Mouse (Mus musculus) megakaryocyte, embryonic 14.5 days (primary cell): ENCODE data around the gene Tmigd1. TPM values are rescaled to one million over a fixed set of nuclear protein-coding genes. Genes with fewer than 3 reads are reported as not detected.
"Not testable (repeated sequence)": the region's sequence is repeated elsewhere in the genome, so short reads cannot be mapped to it uniquely, and the experiment has no call there.

Experiments
- H3K27me3 ChIP-seq: replicated peaks from 2 replicates; pipeline ENCODE3; 2012; ENCODE audit warnings: inconsistent platforms
- H3K36me3 ChIP-seq: replicated peaks from 2 replicates; pipeline ENCODE3; 2012; ENCODE audit warnings: low read length, inconsistent platforms, mixed read lengths
- H3K4me1 ChIP-seq: 2 replicates; pipeline ENCODE4 v1.6.1; 2012; ENCODE audit warnings: inconsistent platforms
- H3K4me3 ChIP-seq: replicated peaks from 2 replicates; pipeline ENCODE3; 2012; ENCODE audit warnings: moderate library complexity, mild to moderate bottlenecking, inconsistent platforms
- H3K9me3 ChIP-seq: 2 replicates; pipeline ENCODE4 v1.6.1; 2012; ENCODE audit warnings: inconsistent platforms
- FLI1 ChIP-seq: IDR thresholded peaks from 2 replicates; pipeline ENCODE4 v1.6.1; 2012; ENCODE audit warnings: low read length, inconsistent platforms, mixed read lengths
- GATA1 ChIP-seq: IDR thresholded peaks from 3 replicates; pipeline ENCODE4 v1.6.1; 2012; ENCODE audit warnings: mixed read lengths, low read length, inconsistent platforms, borderline replicate concordance
- polyA plus RNA-seq: library from polyadenylated mRNA; stranded (reverse); fragments of >175 nt; gene quantifications from 2 replicates; pipeline ENCODE4 v1.2.3, GENCODE M21; 2012; ENCODE audit warnings: low replicate concordance; ENCODE audit not compliant: insufficient read depth

Gene Tmigd1
- polyA plus RNA-seq, 1 experiment: not detected

- peaks cover 85% of the 10 kb centered on the region for H3K4me1 ChIP-seq
Observed at GRCm38 (mm10) chr11:76917230-76917548, 15.2 kb downstream of the Tmigd1 start.

DNA sequence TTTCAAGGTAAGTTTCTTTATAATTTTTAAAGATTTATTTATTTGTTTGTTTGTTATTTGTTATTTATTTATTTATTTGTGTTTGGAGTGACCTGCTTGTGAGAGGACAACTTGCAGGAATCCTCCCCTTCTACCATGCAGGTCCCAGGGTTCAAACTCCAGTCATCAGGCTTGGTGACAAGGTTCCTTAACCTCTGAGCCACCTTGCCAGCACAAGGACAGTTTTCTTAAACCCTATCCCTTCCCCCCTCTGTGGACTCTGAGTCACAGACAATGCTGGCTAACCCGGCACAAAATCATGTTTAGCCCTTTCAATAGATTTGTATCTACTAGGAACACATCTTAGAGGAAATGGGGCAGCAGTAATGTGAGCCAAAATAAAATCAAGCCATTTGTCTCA, 18.6 kb downstream of the Tmigd1 start:
- H3K27me3 ChIP-seq: no peaks in the 10 kb centered on the region
- H3K4me1 ChIP-seq: peaks cover 77% of the 10 kb centered on the region
- TF ChIP-seq FLI1: no peak
- H3K9me3 ChIP-seq: no peaks in the 10 kb centered on the region
- no peak overlapping the region for H3K4me3 ChIP-seq
- H3K36me3 ChIP-seq: no peaks in the 10 kb centered on the region

More at GRCm38 (mm10) chr11:76917230-76917548, 15.2 kb downstream of the Tmigd1 start:
- TF ChIP-seq GATA1: no peak
- TF ChIP-seq FLI1: no peak
- Histone ChIP-seq H3K36me3 (no peaks in the 10 kb centered on the region), H3K27me3 (no peaks in the 10 kb centered on the region), H3K4me3 (peak overlapping the region; percentile 85), H3K9me3 (no peaks in the 10 kb centered on the region)

DNA sequence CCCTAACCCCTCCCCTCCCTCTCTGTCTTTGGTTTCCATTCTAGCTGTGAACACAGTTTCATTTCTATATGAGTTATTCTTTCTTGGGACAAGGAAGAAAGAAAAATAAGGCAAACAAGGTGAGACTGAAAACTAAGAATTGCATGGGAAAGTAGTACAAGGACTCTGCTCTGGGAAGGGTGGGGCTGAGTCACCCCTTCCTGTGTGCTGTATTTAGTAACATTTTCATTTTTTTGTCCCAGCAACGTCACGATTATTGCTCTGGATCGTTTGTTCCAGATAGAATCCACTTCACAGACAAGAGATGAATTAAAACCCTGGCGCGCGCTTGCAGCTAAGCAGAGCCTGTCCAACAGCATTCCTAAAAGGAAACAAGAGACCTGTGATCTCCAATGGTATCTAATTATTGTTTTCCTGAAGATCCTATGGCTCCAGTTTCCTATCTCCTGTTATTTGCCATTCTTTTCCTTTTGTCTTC, 22.8 kb downstream of the Tmigd1 start, which contains the start of gene Blmh:
TSS of gene Blmh (plus strand) at position 51 of the 478 bp plus-strand sequence.
- Histone ChIP-seq H3K9me3 (no peaks in the 10 kb centered on the region), H3K36me3 (no peaks in the 10 kb centered on the region), H3K4me3 (peak within 1 kb of the TSS; percentile 81), H3K4me1 (peaks cover 52% of the 10 kb centered on the region), H3K27me3 (no peaks in the 10 kb centered on the region)
- TF ChIP-seq FLI1 (no peak), GATA1 (no peak)

- H3K27me3 ChIP-seq, H3K4me3 ChIP-seq: not testable (repeated sequence)
Observed at GRCm38 (mm10) chr11:76928586-76928985, 26.6 kb downstream of the Tmigd1 start.

DNA sequence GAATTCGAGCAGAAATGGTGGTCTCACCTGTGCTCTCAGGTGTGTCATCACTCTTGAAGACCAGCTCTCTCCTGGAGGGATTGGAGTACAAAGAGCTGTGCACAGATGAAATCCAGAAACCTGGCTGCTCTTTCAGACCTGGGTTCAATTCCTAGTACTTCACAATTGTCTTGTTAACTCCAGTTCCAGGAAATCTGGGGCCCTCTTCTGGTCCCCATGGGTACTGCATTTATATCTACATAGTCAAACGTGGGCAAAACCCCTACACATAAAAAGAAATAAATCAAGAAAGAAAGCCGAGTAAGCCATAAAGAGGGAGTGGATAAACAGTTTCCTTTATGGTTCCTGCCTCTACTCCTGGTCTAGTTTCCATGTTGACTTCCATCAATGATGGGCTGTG, 31.2 kb downstream of the Tmigd1 start:
- Histone ChIP-seq H3K4me1 (peaks cover 28% of the 10 kb centered on the region), H3K9me3 (peaks cover 16% of the 10 kb centered on the region), H3K27me3 (no peaks in the 10 kb centered on the region), H3K36me3 (no peaks in the 10 kb centered on the region), H3K4me3 (no peak overlapping the region)
- no peak for TF ChIP-seq GATA1

More at GRCm38 (mm10) chr11:76928586-76928985, 26.6 kb downstream of the Tmigd1 start:
- Histone ChIP-seq H3K9me3 (peaks cover 16% of the 10 kb centered on the region), H3K4me1 (peaks cover 35% of the 10 kb centered on the region)
- not testable (repeated sequence) for H3K36me3 ChIP-seq

- H3K4me1 ChIP-seq: peaks cover 42% of the 10 kb centered on the region
- H3K27me3 ChIP-seq: no peaks in the 10 kb centered on the region
- no peaks in the 10 kb centered on the region for H3K36me3 ChIP-seq
- H3K4me3 ChIP-seq: no peak overlapping the region
- TF ChIP-seq GATA1 (no peak), FLI1 (no peak)
- peaks cover 11% of the 10 kb centered on the region for H3K9me3 ChIP-seq
Observed at GRCm38 (mm10) chr11:76936578-76936977, 34.6 kb downstream of the Tmigd1 start.

- TF ChIP-seq GATA1 (no peak), FLI1 (no peak)
- Histone ChIP-seq H3K9me3 (no peaks in the 10 kb centered on the region), H3K4me3 (peak overlapping the region; percentile 97), H3K27me3 (no peaks in the 10 kb centered on the region), H3K36me3 (peaks cover 25% of the 10 kb centered on the region), H3K4me1 (peaks cover 54% of the 10 kb centered on the region)
Observed at GRCm38 (mm10) chr11:76944839-76945238, 42.9 kb downstream of the Tmigd1 start.

DNA sequence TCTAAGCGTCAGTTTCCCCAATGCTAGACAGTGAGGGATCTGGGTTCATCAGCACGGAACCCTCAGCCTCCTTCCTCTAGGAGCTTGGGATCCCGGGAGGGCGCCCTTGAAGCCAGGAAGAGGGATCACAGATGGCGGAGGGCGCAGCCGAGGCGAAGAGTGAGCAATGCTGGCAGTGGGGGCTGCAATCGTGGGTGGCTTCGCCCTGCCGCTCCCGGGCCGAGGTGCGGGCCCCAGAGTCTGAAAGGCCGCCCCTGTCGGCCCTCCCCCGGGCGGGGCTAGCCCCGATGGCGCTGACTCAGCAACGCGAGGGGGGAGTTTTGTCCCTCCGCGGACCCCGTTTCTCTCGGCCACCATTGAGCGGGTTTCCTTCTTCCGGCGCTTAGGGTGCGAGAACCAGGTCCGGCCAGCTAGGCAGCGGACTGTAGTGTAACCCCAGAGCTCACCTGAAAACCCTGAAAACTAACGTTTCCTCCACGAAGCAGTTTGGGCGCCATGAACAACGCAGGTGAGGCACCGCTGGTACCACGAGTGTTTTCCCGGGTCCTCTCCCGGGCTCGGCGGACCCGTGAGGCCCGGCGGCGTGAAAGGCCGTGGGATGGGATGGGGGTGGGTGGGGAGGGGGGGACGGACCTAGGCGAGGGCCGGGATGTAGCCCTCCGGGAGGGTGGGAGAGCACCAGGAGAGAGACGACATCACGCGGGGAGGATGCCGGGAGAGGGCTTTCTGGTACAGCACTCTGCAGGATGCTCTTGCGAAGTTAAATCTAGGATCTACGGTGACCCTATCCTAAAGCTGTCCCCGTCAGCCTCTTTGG, 43.6 kb downstream of the Tmigd1 start:
- H3K4me1 ChIP-seq: peaks cover 49% of the 10 kb centered on the region
- H3K36me3 ChIP-seq: peaks cover 32% of the 10 kb centered on the region
- no peaks in the 10 kb centered on the region for H3K27me3 ChIP-seq
- H3K4me3 ChIP-seq: peak overlapping the region; percentile 97
- TF ChIP-seq GATA1 (no peak), FLI1 (no peak)
- no peaks in the 10 kb centered on the region for H3K9me3 ChIP-seq

DNA sequence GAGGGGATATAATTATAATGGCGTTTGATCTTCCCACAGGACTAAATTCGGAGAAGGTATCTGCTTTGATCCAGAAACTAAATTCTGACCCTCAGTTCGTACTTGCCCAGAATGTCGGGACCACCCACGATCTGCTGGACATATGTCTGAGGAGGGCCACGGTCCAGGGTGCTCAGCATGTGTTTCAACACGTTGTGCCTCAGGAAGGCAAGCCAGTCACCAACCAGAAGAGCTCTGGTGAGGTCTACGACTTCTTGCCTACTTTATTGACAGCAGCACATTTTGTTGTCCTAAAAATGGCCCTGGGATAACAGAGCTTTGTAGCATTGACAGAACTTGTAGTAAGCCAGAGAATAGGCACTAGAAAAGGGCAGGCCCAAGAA, 44.2 kb downstream of the Tmigd1 start:
- TF ChIP-seq FLI1 (no peak), GATA1 (no peak)
- peak overlapping the region; percentile 97 for H3K4me3 ChIP-seq

DNA sequence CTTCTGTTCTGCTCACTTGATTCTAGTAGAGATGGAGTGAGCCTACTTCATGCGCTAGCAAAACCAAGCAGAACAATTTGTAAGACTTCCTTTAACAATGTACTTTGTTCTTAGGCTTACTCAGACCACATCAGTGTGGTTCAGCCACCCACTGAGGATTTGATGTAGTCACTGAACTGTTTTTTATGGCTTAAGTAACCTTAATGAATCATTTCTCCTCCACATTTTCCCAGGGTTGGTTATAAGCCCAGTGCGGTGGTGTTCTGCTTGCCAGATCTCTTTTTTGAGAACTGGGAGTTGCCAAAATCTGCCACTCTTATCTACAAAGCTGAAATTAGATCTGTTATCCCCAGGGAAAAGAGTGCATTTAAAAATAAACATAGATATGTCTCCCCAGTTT, 51.6 kb downstream of the Tmigd1 start:
- TF ChIP-seq FLI1: no peak
- TF ChIP-seq GATA1: no peak
- H3K36me3 ChIP-seq: peaks cover 97% of the 10 kb centered on the region

More for the DNA sequence above, 44.2 kb downstream of the Tmigd1 start:
- Histone ChIP-seq H3K4me1 (peaks cover 46% of the 10 kb centered on the region), H3K36me3 (peaks cover 38% of the 10 kb centered on the region), H3K9me3 (no peaks in the 10 kb centered on the region), H3K27me3 (no peaks in the 10 kb centered on the region)

More for the DNA sequence above, 51.6 kb downstream of the Tmigd1 start:
- no peaks in the 10 kb centered on the region for H3K9me3 ChIP-seq
- H3K4me1 ChIP-seq: peaks cover 22% of the 10 kb centered on the region
- H3K4me3 ChIP-seq: no peak overlapping the region
- H3K27me3 ChIP-seq: no peaks in the 10 kb centered on the region
